Mouse (Mus musculus): ENCODE results near the gene Klf6.

Klf6 gene

GRCm38 (mm10) chr13:5861157-5862002 lies at the start of gene Klf6:
TSS of gene Klf6 (plus strand) at chr13:5861482.
- peak; percentile 99 for DNase-seq (ENCODE audit: low spot score)

GRCm38 (mm10) chr13:5813433-5813832 lies 47.8 kb upstream of the Klf6 start:
- DNase-seq (ENCODE audit: low spot score), result no peak

- DNase-seq (ENCODE audit: low spot score), result no peak
Observed at GRCm38 (mm10) chr13:5817250-5817649, 44.0 kb upstream of the Klf6 start.

- no peak for DNase-seq (ENCODE audit: low spot score)
Observed at GRCm38 (mm10) chr13:5819173-5819572, 42.1 kb upstream of the Klf6 start.

- DNase-seq (ENCODE audit: low spot score), result no peak
Observed at GRCm38 (mm10) chr13:5822586-5822985, 38.7 kb upstream of the Klf6 start.

GRCm38 (mm10) chr13:5823150-5823549 lies 38.1 kb upstream of the Klf6 start:
- DNase-seq (ENCODE audit: low spot score), result no peak

- no peak for DNase-seq (ENCODE audit: low spot score)
Observed at GRCm38 (mm10) chr13:5824189-5824815, 37.0 kb upstream of the Klf6 start.

GRCm38 (mm10) chr13:5826170-5826827 lies 35.0 kb upstream of the Klf6 start:
- DNase-seq (ENCODE audit: low spot score), result peak; percentile 61

- DNase-seq (ENCODE audit: low spot score), result no peak
Observed at GRCm38 (mm10) chr13:5831976-5832375, 29.3 kb upstream of the Klf6 start.

GRCm38 (mm10) chr13:5837174-5837777 lies 24.0 kb upstream of the Klf6 start:
- no peak for DNase-seq (ENCODE audit: low spot score)

- no peak for DNase-seq (ENCODE audit: low spot score)
Observed at GRCm38 (mm10) chr13:5841418-5841817, 19.9 kb upstream of the Klf6 start.

GRCm38 (mm10) chr13:5842911-5843310 lies 18.4 kb upstream of the Klf6 start:
- no peak for DNase-seq (ENCODE audit: low spot score)

GRCm38 (mm10) chr13:5843829-5844228 lies 17.5 kb upstream of the Klf6 start:
- DNase-seq (ENCODE audit: low spot score), result no peak

GRCm38 (mm10) chr13:5844338-5844737 lies 16.9 kb upstream of the Klf6 start:
- no peak for DNase-seq (ENCODE audit: low spot score)

GRCm38 (mm10) chr13:5845161-5845590 lies 16.1 kb upstream of the Klf6 start:
- DNase-seq (ENCODE audit: low spot score), result peak; percentile 38

GRCm38 (mm10) chr13:5845605-5846004 lies 15.7 kb upstream of the Klf6 start:
- no peak for DNase-seq (ENCODE audit: low spot score)

- DNase-seq (ENCODE audit: low spot score), result no peak
Observed at GRCm38 (mm10) chr13:5846860-5847259, 14.4 kb upstream of the Klf6 start.

- no peak for DNase-seq (ENCODE audit: low spot score)
Observed at GRCm38 (mm10) chr13:5847736-5848135, 13.5 kb upstream of the Klf6 start.

- peak; percentile 66 for DNase-seq (ENCODE audit: low spot score)
Observed at GRCm38 (mm10) chr13:5860651-5861156, 578 bp upstream of the Klf6 start.

- DNase-seq (ENCODE audit: low spot score), result peak; percentile 57
Observed at GRCm38 (mm10) chr13:5862003-5862625, 832 bp downstream of the Klf6 start.

GRCm38 (mm10) chr13:5862626-5863407 lies 1.5 kb downstream of the Klf6 start:
- no peak for DNase-seq (ENCODE audit: low spot score)
